Mouse (Mus musculus) heart, adult 2 months (tissue): Measurements from ENCODE around the gene Cdca5.

Experiments used
- CTCF ChIP-seq: fragments of 200-600 bp; IDR thresholded peaks from 2 replicates; pipeline ENCODE4 v1.8.1; 2022; ENCODE audit warnings: antibody characterized with exemption, mild to moderate bottlenecking, moderate library complexity
- POLR2A ChIP-seq: fragments of 200-500 bp; IDR thresholded peaks from 2 replicates; pipeline ENCODE4 v1.6.1; 2011; ENCODE audit warnings: mild to moderate bottlenecking, low read depth, low read length, control low read depth; ENCODE audit not compliant: insufficient read depth

GRCm38 (mm10) chr19:6047154-6047898 is 37.5 kb upstream of the Cdca5 start:
- TF ChIP-seq CTCF, result no peak
- TF ChIP-seq POLR2A, result no peak
